Mouse (Mus musculus) ES-E14 (cell line): ENCODE results near the gene Sh2b2.
A peak's percentile ranks its signal among the peaks of the same experiment; 100 is the strongest.

ENCODE experiments used
- CHD2 ChIP-seq: IDR thresholded peaks from 2 replicates; pipeline ENCODE4 v1.6.1; 2014; ENCODE audit warnings: mild to moderate bottlenecking, low read depth, low read length, inconsistent platforms
- HCFC1 ChIP-seq: IDR thresholded peaks from 2 replicates; pipeline ENCODE4 v1.6.1; 2012; ENCODE audit warnings: low read length, inconsistent platforms, borderline replicate concordance; ENCODE audit not compliant: insufficient read depth
- MAFK ChIP-seq: IDR thresholded peaks from 2 replicates; pipeline ENCODE4 v1.6.1; 2014; ENCODE audit warnings: mild to moderate bottlenecking, low read depth, low read length, inconsistent platforms; ENCODE audit not compliant: insufficient read depth
- ZC3H11A ChIP-seq: IDR thresholded peaks from 2 replicates; pipeline ENCODE4 v1.6.1; 2012; ENCODE audit warnings: low read depth, mild to moderate bottlenecking, inconsistent platforms, low read length, borderline replicate concordance

- TF ChIP-seq CHD2, result no peak
- no peak for TF ChIP-seq MAFK
- TF ChIP-seq ZC3H11A, result no peak
- TF ChIP-seq HCFC1, result peak; percentile 79; the same call in 1 of the 2 replicates
These were observed 47.6 kb downstream of the Sh2b2 start, which contains the start of gene Prkrip1 for GRCm38 (mm10) chr5:136198474-136199391.
